Mouse (Mus musculus) thymus, postnatal 0 days (tissue): ENCODE measurements around the gene Mta3. TPM values are rescaled to one million over a fixed set of nuclear protein-coding genes. Genes with fewer than 3 reads are reported as not detected.
A peak's percentile ranks its signal among the peaks of the same experiment; 100 is the strongest.

Experiments
- DNase-seq: peaks from one replicate; pipeline ENCODE4 v3.0.0-alpha.2; 2015; ENCODE audit warnings: low spot score
- polyA plus RNA-seq: library from polyadenylated mRNA; unstranded; fragments of >200 nt; fragmentation: Nextera tagmentation; extraction: Ambion mirVana; gene quantifications from 2 replicates; pipeline ENCODE4 v1.2.1, GENCODE M21; 2015

Mta3 gene
- polyA plus RNA-seq, result 65.1 and 67.0 TPM in 2 replicates

DNA sequence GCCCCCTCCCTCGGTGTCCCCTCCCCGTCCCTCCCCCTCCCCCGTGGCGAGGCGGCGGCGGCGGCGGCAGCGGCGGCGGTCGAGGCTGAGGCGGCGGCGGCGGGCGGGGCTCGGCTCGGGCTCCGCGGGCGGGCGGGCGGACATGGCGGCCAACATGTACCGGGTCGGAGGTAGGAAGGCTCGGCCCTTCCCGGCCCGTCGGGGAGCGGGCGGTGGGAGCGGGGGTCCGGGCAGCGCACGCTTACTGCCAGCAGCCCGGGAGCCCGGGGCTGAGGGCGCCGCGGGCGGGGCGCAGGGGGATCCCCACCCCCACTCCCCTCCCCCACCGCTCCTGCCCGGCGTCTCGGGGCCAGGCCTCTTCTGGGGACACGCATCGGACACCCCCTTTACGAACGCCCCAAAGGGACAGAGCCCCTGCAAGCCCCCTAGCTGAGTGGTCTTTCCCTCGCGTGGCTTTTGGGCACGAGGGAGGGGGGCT, at the start of gene Mta3:
Mta3 (plus strand) TSS at position 48 of the 478 bp plus-strand sequence.
- DNase-seq, result peak; percentile 61

GRCm38 (mm10) chr17:83657375-83657774, 48.6 kb upstream of the Mta3 start:
- no peak for DNase-seq

- no peak for DNase-seq
Measured at GRCm38 (mm10) chr17:83658943-83659342, 47.0 kb upstream of the Mta3 start.

GRCm38 (mm10) chr17:83664761-83665160, 41.2 kb upstream of the Mta3 start:
- DNase-seq, result no peak

GRCm38 (mm10) chr17:83666597-83667287, 39.2 kb upstream of the Mta3 start:
- DNase-seq, result peak; percentile 46

GRCm38 (mm10) chr17:83667934-83668690, 37.9 kb upstream of the Mta3 start:
- peak; percentile 53 for DNase-seq

- no peak for DNase-seq
Measured at GRCm38 (mm10) chr17:83672685-83673084, 33.3 kb upstream of the Mta3 start.

DNA sequence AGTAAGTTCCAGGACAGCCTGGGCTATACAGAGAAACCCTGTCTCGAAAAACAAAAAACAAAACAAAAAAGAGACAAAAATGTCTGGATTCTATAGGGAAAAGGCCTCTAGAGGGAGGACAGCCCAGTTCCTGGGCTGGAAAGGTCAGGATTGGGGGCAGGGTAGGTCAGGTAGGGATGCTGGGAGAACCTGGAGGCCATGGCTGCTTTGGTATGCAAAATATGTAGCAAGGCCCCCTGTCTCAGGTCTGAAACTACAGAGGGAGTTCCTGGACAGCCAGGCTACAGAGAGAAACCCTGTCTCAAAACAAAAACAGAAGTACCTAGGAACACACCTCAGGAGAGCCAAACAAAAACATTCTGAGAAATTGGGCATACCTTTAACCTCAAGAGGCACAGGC, 28.6 kb upstream of the Mta3 start:
- no peak for DNase-seq

- no peak for DNase-seq
Measured at GRCm38 (mm10) chr17:83681977-83682376, 24.0 kb upstream of the Mta3 start.

DNA sequence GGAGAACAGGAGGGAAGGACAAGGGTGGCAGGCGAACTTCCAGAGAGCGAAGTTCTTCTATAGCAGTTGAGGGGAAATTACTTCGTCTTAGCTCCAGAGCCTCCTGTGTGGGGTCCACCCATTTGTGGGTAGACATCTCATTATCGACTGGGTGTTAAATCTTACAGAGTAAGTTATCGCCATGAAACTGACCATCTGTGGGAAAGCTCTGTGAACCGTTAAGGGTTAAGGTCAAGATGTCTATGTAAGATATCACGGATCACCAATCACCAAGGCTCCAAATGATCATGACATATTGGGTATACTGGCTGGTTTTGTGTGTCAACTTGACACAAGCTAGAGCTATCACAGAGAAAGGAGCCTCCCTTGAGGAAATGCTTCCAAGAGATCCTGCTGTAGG, 21.5 kb upstream of the Mta3 start:
- no peak for DNase-seq

GRCm38 (mm10) chr17:83690418-83690817, 15.5 kb upstream of the Mta3 start:
- DNase-seq, result no peak

DNA sequence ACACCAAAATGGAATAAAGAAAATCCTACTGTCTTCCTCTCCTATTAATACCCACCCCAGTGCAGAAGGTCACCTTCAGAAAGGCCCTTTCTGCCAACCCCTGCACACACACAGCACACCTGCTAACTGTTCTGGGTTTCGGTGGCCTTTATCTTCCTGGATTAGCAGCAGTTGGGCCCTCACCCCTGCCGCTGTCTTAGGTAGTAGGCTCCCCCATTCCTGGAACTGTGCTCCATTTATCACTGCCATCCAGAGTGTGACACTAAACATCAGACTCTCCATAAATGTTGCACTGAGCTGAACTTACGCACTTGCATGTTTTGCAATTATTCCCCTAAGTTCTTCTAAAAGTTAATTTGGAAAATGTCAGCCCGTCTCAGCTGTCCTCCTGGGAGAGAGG, 14.6 kb upstream of the Mta3 start:
- DNase-seq, result no peak

GRCm38 (mm10) chr17:83693941-83694340, 12.0 kb upstream of the Mta3 start:
- DNase-seq, result no peak

DNA sequence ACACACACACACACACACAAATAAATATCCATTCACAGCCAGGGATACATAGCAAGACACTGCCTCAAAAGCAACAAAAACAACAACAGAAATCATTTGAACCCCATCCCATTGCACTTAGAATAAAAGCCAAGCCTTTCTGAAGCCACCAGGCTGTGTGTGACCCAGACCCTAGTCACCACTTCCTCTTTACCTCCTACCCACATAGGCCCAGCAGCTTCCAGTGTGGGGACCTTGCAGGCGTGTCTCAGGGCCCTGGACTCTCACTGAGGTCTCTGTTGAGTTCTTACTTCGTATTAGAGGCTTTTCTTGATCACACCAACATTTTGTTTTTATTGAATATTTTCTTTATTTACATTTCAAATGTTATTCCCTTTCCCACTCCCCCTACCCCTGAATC, 10.2 kb upstream of the Mta3 start:
- peak; percentile 37 for DNase-seq

DNA sequence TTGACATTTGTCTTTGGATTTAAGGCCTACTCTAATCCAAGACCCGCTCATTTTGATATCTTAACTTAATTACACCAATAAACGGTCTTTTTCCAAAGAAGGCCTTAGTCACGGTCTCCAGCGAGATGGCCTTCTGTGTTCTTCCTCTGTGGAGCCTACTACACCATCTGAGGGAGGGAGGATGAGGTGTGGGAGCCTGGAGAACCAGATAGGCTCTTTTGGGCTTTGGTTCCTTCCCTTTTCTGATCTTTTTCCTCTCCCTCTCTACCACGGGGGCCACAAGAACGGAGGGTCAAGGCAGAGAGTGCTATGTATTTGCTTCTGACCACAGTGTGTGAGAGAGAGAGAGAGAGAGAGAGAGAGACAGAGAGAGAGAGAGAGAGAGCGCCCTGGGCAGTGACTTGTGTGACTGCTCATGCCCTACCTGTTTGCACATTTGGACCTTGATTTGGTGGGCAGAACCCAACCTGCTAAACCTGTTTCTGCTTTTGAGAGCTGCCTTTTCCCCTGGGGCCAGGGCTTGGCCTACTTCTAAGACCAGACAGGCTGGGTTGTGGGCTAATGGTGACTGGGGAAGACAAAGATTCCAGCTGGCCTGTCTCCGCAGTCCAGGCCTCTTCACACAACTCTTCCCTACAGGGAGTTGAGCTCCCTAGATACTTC, 6.8 kb upstream of the Mta3 start:
- no peak for DNase-seq

GRCm38 (mm10) chr17:83700125-83700524, 5.8 kb upstream of the Mta3 start:
- no peak for DNase-seq

- no peak for DNase-seq
Measured at GRCm38 (mm10) chr17:83704469-83704868, 1.5 kb upstream of the Mta3 start.

DNA sequence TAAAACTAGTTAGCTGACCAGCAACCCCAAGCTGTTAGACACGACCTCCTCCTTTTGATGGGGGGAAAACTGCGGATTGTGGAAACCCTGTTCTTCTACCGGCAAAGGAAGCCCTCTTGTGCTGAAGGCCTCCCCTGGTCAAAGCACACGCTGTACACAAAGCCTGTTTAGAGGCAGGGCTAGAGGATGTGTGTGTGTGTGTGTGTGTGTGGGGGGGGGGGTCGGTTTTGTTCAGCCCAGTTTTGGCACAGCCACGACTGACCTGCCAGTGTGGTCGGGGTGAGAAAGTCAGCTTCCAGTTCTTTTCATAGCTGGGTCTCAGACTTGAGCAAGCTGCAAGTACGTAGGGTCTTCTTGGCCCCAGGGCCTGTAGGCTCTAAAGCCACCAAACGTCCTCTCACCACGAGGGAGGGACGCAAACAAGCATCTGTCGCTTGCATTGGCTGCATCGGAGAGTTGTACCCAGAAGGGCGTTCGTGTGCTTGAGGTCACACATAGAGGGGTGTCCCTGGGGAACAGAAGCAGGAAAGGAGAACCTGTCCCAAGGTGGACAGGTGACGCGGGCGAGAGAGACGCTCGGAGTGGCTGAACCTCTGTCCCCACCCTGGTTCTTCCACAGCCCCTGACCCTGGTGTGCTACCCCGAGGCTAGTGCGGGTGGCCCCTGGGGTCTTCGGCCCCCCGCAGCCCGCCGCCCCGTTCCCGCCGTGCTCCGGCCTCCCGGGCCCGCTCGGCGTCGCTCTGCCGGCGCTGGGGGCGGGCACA, 429 bp upstream of the Mta3 start:
- peak; percentile 62 for DNase-seq

DNA sequence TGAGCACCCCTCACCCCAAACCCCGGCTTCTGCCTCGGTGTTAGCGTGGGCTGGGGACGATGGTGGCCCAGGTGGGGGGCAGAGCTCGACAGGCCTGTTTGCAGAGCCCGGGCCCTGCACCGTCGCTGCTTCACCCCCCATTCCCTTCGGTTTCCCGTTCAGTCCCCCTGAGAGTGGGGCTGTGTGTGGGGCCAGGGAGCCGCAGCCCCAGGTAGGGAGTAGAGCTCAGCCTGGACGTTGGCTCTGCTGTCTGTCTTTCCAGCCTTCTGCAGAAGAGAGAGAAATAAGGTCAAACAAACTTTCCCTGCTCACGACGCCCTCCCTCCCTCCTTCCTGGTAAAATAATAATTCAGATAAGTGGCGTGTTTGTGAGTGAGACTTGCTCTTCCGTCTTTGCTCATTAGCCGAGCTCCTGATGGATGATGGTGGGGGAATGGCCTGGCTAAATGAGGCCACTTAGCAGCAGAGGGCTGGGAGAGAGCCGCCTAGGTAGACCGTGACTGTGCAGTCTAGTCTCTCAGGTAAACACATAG, 697 bp downstream of the Mta3 start:
- peak; percentile 18 for DNase-seq

DNA sequence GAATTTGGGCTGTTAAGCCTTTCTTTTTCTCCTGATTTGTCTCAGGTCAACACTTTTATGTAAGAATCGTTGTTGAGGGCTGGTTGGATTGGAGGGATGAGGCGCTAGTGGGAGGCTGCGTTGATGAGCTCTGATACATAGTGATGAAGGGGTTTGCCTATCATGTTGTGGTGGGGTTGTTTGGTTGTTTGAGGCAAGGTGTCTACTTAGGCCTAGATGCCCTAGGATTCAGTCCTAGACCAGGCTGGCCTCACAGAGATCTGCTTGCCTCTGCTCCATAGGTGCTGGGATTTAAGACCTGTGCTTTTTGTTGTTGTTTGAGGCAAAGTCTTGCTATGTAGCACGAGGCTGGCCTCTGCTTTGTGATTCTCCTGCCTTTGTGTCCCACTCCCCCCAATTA, 1.4 kb downstream of the Mta3 start:
- peak; percentile 36 for DNase-seq

- peak; percentile 54 for DNase-seq
Measured at GRCm38 (mm10) chr17:83707846-83708245, 1.9 kb downstream of the Mta3 start.
